Mouse (Mus musculus): ENCODE data around the gene Gm17949.
A peak's percentile ranks its signal among the peaks of the same experiment; 100 is the strongest.

GRCm38 (mm10) chr17:56997029-56997667, 14.1 kb upstream of the Gm17949 start, which contains the start of gene Alkbh7:
- TF ChIP-seq POLR2A (IDR thresholded peaks at IDR 0.05; ENCODE audit: control insufficient read depth, extremely low read depth, insufficient read depth, low read length, poor library complexity) (no peak), CTCF (IDR thresholded peaks at IDR 0.05; ENCODE audit: borderline replicate concordance, control insufficient read depth, extremely low read depth, insufficient read depth, low read length, poor library complexity) (0 out of 2 replicates have a peak, but pooled peaks have one; percentile 48)
